Mouse (Mus musculus): Measurements from ENCODE around the gene Epn3. TPM values are rescaled to one million over a fixed set of nuclear protein-coding genes. Genes with fewer than 3 reads are reported as not detected.

Gene Epn3
- polyA plus RNA-seq, 1 experiment from 2014 or later: 0.43 TPM

- Histone ChIP-seq H3K4me1 (ENCODE audit: control insufficient read depth, insufficient read depth, low read length) (peaks cover under 1% of the 10 kb centered on the region), H3K9me3 (replicated peaks; ENCODE audit: control insufficient read depth, low read length, poor library complexity, severe bottlenecking) (no peaks in the 10 kb centered on the region), H3K27me3 (ENCODE audit: control insufficient read depth, insufficient read depth, low read depth, low read length) (no peaks in the 10 kb centered on the region), H3K4me2 (ENCODE audit: low read length) (no peak overlapping the region), H3K9ac (ENCODE audit: low read depth, low read length) (no peak overlapping the region), H3K4me3 (ENCODE audit: low read depth, low read length) (no peak overlapping the region), H3K27ac (ENCODE audit: low read length) (no peak overlapping the region), H3K36me3 (ENCODE audit: control insufficient read depth, insufficient read depth, low read length) (peaks cover 5% of the 10 kb centered on the region; the same call in 1 of the 2 replicates)
- ATAC-seq: no peak
- WGBS: 89% methylated on average over 4 of the region's 4 CpGs
These were observed 42.6 kb upstream of the Epn3 start for GRCm38 (mm10) chr11:94542400-94542799.

GRCm38 (mm10) chr11:94539761-94540160 is 40.0 kb upstream of the Epn3 start:
- no peak for ATAC-seq
- no peaks in the 10 kb centered on the region for H3K4me1 ChIP-seq (ENCODE audit: control insufficient read depth, insufficient read depth, low read length)
- no peak overlapping the region for H3K4me3 ChIP-seq (ENCODE audit: low read depth, low read length)
- 76% methylated on average over 7 of the region's 7 CpGs for WGBS
- H3K27me3 ChIP-seq (ENCODE audit: control insufficient read depth, insufficient read depth, low read depth, low read length): no peaks in the 10 kb centered on the region
- peaks cover 5% of the 10 kb centered on the region; the same call in 1 of the 2 replicates for H3K36me3 ChIP-seq (ENCODE audit: control insufficient read depth, insufficient read depth, low read length)
- H3K9ac ChIP-seq (ENCODE audit: low read depth, low read length): no peak overlapping the region
- H3K4me2 ChIP-seq (ENCODE audit: low read length): no peak overlapping the region
- no peaks in the 10 kb centered on the region for H3K9me3 ChIP-seq (replicated peaks; ENCODE audit: control insufficient read depth, low read length, poor library complexity, severe bottlenecking)
- no peak overlapping the region for H3K27ac ChIP-seq (ENCODE audit: low read length)

- Histone ChIP-seq H3K9ac (ENCODE audit: low read depth, low read length) (no peak overlapping the region), H3K9me3 (replicated peaks; ENCODE audit: control insufficient read depth, low read length, poor library complexity, severe bottlenecking) (no peaks in the 10 kb centered on the region), H3K4me1 (ENCODE audit: control insufficient read depth, insufficient read depth, low read length) (no peaks in the 10 kb centered on the region), H3K4me3 (ENCODE audit: low read depth, low read length) (no peak overlapping the region), H3K27me3 (ENCODE audit: control insufficient read depth, insufficient read depth, low read depth, low read length) (no peaks in the 10 kb centered on the region), H3K27ac (ENCODE audit: low read length) (no peak overlapping the region), H3K36me3 (ENCODE audit: control insufficient read depth, insufficient read depth, low read length) (peaks cover 4% of the 10 kb centered on the region; the same call in 1 of the 2 replicates), H3K4me2 (ENCODE audit: low read length) (no peak overlapping the region)
- no peak for ATAC-seq
- WGBS: 69% methylated on average over 8 of the region's 8 CpGs
These were observed 39.0 kb upstream of the Epn3 start for GRCm38 (mm10) chr11:94538733-94539292.

GRCm38 (mm10) chr11:94533171-94533570 is 33.4 kb upstream of the Epn3 start:
- 82% methylated on average over 8 of the region's 8 CpGs for WGBS
- no peaks in the 10 kb centered on the region; the same call in 1 of the 2 replicates for H3K4me1 ChIP-seq (ENCODE audit: control insufficient read depth, insufficient read depth, low read length)
- H3K27me3 ChIP-seq (ENCODE audit: control insufficient read depth, insufficient read depth, low read depth, low read length): no peaks in the 10 kb centered on the region
- no peak for ATAC-seq
- H3K9ac ChIP-seq (ENCODE audit: low read depth, low read length): no peak overlapping the region
- no peak overlapping the region for H3K4me2 ChIP-seq (ENCODE audit: low read length)
- no peaks in the 10 kb centered on the region for H3K9me3 ChIP-seq (replicated peaks; ENCODE audit: control insufficient read depth, low read length, poor library complexity, severe bottlenecking)
- no peak overlapping the region for H3K27ac ChIP-seq (ENCODE audit: low read length)
- H3K36me3 ChIP-seq (ENCODE audit: control insufficient read depth, insufficient read depth, low read length): no peaks in the 10 kb centered on the region
- H3K4me3 ChIP-seq (ENCODE audit: low read depth, low read length): no peak overlapping the region

- Histone ChIP-seq H3K9me3 (replicated peaks; ENCODE audit: control insufficient read depth, low read length, poor library complexity, severe bottlenecking) (no peaks in the 10 kb centered on the region), H3K4me1 (ENCODE audit: control insufficient read depth, insufficient read depth, low read length) (no peaks in the 10 kb centered on the region; the same call in 1 of the 2 replicates), H3K9ac (ENCODE audit: low read depth, low read length) (no peak overlapping the region), H3K27ac (ENCODE audit: low read length) (peak overlapping the region; percentile 38; the same call in 1 of the 2 replicates), H3K36me3 (ENCODE audit: control insufficient read depth, insufficient read depth, low read length) (no peaks in the 10 kb centered on the region), H3K4me3 (ENCODE audit: low read depth, low read length) (no peak overlapping the region), H3K27me3 (ENCODE audit: control insufficient read depth, insufficient read depth, low read depth, low read length) (no peaks in the 10 kb centered on the region), H3K4me2 (ENCODE audit: low read length) (no peak overlapping the region)
- no peak for ATAC-seq
- 29% methylated on average over 3 of the region's 3 CpGs for WGBS
These were observed 29.1 kb upstream of the Epn3 start for GRCm38 (mm10) chr11:94528879-94529278.

GRCm38 (mm10) chr11:94526171-94526879 is 26.6 kb upstream of the Epn3 start:
- no peaks in the 10 kb centered on the region for H3K27me3 ChIP-seq (ENCODE audit: control insufficient read depth, insufficient read depth, low read depth, low read length)
- no peaks in the 10 kb centered on the region for H3K36me3 ChIP-seq (ENCODE audit: control insufficient read depth, insufficient read depth, low read length)
- H3K4me2 ChIP-seq (ENCODE audit: low read length): no peak overlapping the region
- no peak overlapping the region for H3K4me3 ChIP-seq (ENCODE audit: low read depth, low read length)
- no peak for ATAC-seq
- WGBS: 44% methylated on average over 9 of the region's 9 CpGs
- H3K9ac ChIP-seq (ENCODE audit: low read depth, low read length): no peak overlapping the region
- peaks cover 7% of the 10 kb centered on the region; the same call in 1 of the 2 replicates for H3K4me1 ChIP-seq (ENCODE audit: control insufficient read depth, insufficient read depth, low read length)
- H3K27ac ChIP-seq (ENCODE audit: low read length): no peak overlapping the region
- no peaks in the 10 kb centered on the region for H3K9me3 ChIP-seq (replicated peaks; ENCODE audit: control insufficient read depth, low read length, poor library complexity, severe bottlenecking)

GRCm38 (mm10) chr11:94521219-94521843 is 21.6 kb upstream of the Epn3 start, which contains the start of gene Mycbpap:
Gene Mycbpap, minus strand, starts transcription at chr11:94521742.
- H3K4me3 ChIP-seq (ENCODE audit: low read depth, low read length): peak within 1 kb of the TSS; percentile 54
- H3K36me3 ChIP-seq (ENCODE audit: control insufficient read depth, insufficient read depth, low read length): no peaks in the 10 kb centered on the region
- H3K27me3 ChIP-seq (ENCODE audit: control insufficient read depth, insufficient read depth, low read depth, low read length): no peaks in the 10 kb centered on the region; the same call in 1 of the 2 replicates
- no peaks in the 10 kb centered on the region for H3K9me3 ChIP-seq (replicated peaks; ENCODE audit: control insufficient read depth, low read length, poor library complexity, severe bottlenecking)
- WGBS: 1% methylated on average over 42 of the region's 42 CpGs
- peak within 1 kb of the TSS; percentile 69 for H3K9ac ChIP-seq (ENCODE audit: low read depth, low read length)
- H3K27ac ChIP-seq (ENCODE audit: low read length): 0 out of 2 replicates have a peak within 1 kb of the TSS, but pooled peaks have one; percentile 29
- peak within 1 kb of the TSS; percentile 89 for H3K4me2 ChIP-seq (ENCODE audit: low read length)
- ATAC-seq: peak; percentile 81
- H3K4me1 ChIP-seq (ENCODE audit: control insufficient read depth, insufficient read depth, low read length): peaks cover 11% of the 10 kb centered on the region; the same call in 1 of the 2 replicates

GRCm38 (mm10) chr11:94513452-94513851 is 13.7 kb upstream of the Epn3 start:
- Histone ChIP-seq H3K36me3 (ENCODE audit: control insufficient read depth, insufficient read depth, low read length) (no peaks in the 10 kb centered on the region), H3K4me1 (ENCODE audit: control insufficient read depth, insufficient read depth, low read length) (no peaks in the 10 kb centered on the region), H3K4me3 (ENCODE audit: low read depth, low read length) (no peak overlapping the region), H3K27ac (ENCODE audit: low read length) (no peak overlapping the region), H3K9ac (ENCODE audit: low read depth, low read length) (no peak overlapping the region), H3K4me2 (ENCODE audit: low read length) (no peak overlapping the region), H3K9me3 (replicated peaks; ENCODE audit: control insufficient read depth, low read length, poor library complexity, severe bottlenecking) (no peaks in the 10 kb centered on the region), H3K27me3 (ENCODE audit: control insufficient read depth, insufficient read depth, low read depth, low read length) (no peaks in the 10 kb centered on the region)
- 79% methylated on average over 7 of the region's 9 CpGs for WGBS
- no peak for ATAC-seq

GRCm38 (mm10) chr11:94508976-94509375 is 9.2 kb upstream of the Epn3 start:
- Histone ChIP-seq H3K27me3 (ENCODE audit: control insufficient read depth, insufficient read depth, low read depth, low read length) (no peaks in the 10 kb centered on the region), H3K36me3 (ENCODE audit: control insufficient read depth, insufficient read depth, low read length) (no peaks in the 10 kb centered on the region), H3K9ac (ENCODE audit: low read depth, low read length) (no peak overlapping the region), H3K9me3 (replicated peaks; ENCODE audit: control insufficient read depth, low read length, poor library complexity, severe bottlenecking) (no peaks in the 10 kb centered on the region), H3K27ac (ENCODE audit: low read length) (no peak overlapping the region), H3K4me2 (ENCODE audit: low read length) (no peak overlapping the region), H3K4me1 (ENCODE audit: control insufficient read depth, insufficient read depth, low read length) (no peaks in the 10 kb centered on the region), H3K4me3 (ENCODE audit: low read depth, low read length) (no peak overlapping the region)
- no peak for ATAC-seq
- 94% methylated on average over 10 of the region's 10 CpGs for WGBS
